Mouse (Mus musculus) forebrain, postnatal 0 days (tissue): ENCODE results near the gene Col1a2. TPM values are rescaled to one million over a fixed set of nuclear protein-coding genes. Genes with fewer than 3 reads are reported as not detected.

Experiments
- ATAC-seq: fragments of 200-750 bp; cut with Nextera tagmentation; 2 replicates; pipeline ENCODE4 v1.8.0; 2017; ENCODE audit warnings: mild to moderate bottlenecking, moderate library complexity
- DNase-seq: peaks from one replicate; pipeline ENCODE4 v3.0.0-alpha.2; 2015
- H3K27ac ChIP-seq: fragments of 300-500 bp; sonication (generic); 2 replicates; pipeline ENCODE4 v1.5.1; 2014; ENCODE audit warnings: low read depth, mild to moderate bottlenecking, antibody characterized with exemption, low read length, moderate library complexity, mixed read lengths
- H3K27me3 ChIP-seq: fragments of 300-500 bp; sonication (generic); 2 replicates; pipeline ENCODE4 v1.6.1; 2014; ENCODE audit warnings: mild to moderate bottlenecking, low read length, mixed read lengths; ENCODE audit not compliant: insufficient read depth
- H3K36me3 ChIP-seq: fragments of 300-500 bp; sonication (generic); 2 replicates; pipeline ENCODE4 v1.6.1; 2014; ENCODE audit warnings: mild to moderate bottlenecking, moderate library complexity; ENCODE audit not compliant: insufficient read depth
- H3K4me1 ChIP-seq: fragments of 300-500 bp; sonication (generic); 2 replicates; pipeline ENCODE4 v1.6.1; 2014; ENCODE audit warnings: antibody characterized with exemption; ENCODE audit not compliant: insufficient read depth
- H3K4me2 ChIP-seq: fragments of 300-500 bp; sonication (generic); 2 replicates; pipeline ENCODE4 v1.6.1; 2014; ENCODE audit warnings: low read depth, mild to moderate bottlenecking, moderate library complexity
- H3K4me3 ChIP-seq: fragments of 300-500 bp; sonication (generic); 2 replicates; pipeline ENCODE4 v1.5.1; 2014; ENCODE audit warnings: low read depth, low read length, mixed read lengths
- H3K9ac ChIP-seq: fragments of 300-500 bp; sonication (generic); 2 replicates; pipeline ENCODE4 v1.6.1; 2014; ENCODE audit warnings: mild to moderate bottlenecking
- H3K9me3 ChIP-seq: fragments of 300-500 bp; sonication (generic); 2 replicates; pipeline ENCODE4 v1.6.1; 2016; ENCODE audit warnings: low read length
- CTCF ChIP-seq: sonication (generic); IDR thresholded peaks from 2 replicates; pipeline ENCODE4 v1.5.1; 2016; ENCODE audit warnings: antibody characterized with exemption, control low read depth, low read depth
- WGBS: fragments of 180-500 bp; shearing (Covaris S2); extraction: QIAGEN DNeasy Blood & Tissue Kit; methylation state at CpG from one replicate; pipeline ENCODE4 v1.1.7; 2014; 5-methylcytosine and 5-hydroxymethylcytosine counted together
- polyA plus RNA-seq: library from polyadenylated mRNA; unstranded; fragments of >200 nt; fragmentation: Nextera tagmentation; extraction: Ambion mirVana; gene quantifications from 2 replicates; pipeline ENCODE4 v1.2.1, GENCODE M21; 2015
- total RNA-seq: library from RNA; depleted of rRNA; stranded (reverse); fragments of >200 nt; gene quantifications from 2 replicates; pipeline ENCODE4 v1.2.3, GENCODE M21; 2014

The Col1a2 gene
- total and polyA plus RNA-seq, 2 experiments from 2014 or later, result 43.2 to 255 TPM

- Histone ChIP-seq H3K9ac (no peak overlapping the region), H3K36me3 (no peaks in the 10 kb centered on the region), H3K4me2 (no peak overlapping the region), H3K9me3 (no peaks in the 10 kb centered on the region), H3K27ac (no peak overlapping the region), H3K27me3 (no peaks in the 10 kb centered on the region), H3K4me1 (0 out of 2 replicates have a peak, but pooled peaks cover 3% of the 10 kb centered on the region), H3K4me3 (no peak overlapping the region)
- DNase-seq (no peak), ATAC-seq (no peak)
- TF ChIP-seq CTCF, result no peak
- WGBS, result 27% methylated on average over 11 of the region's 11 CpGs
These were observed 56.5 kb downstream of the Col1a2 start for GRCm38 (mm10) chr6:4561156-4561555.

GRCm38 (mm10) chr6:4561621-4562020 lies 57.0 kb downstream of the Col1a2 start:
- Histone ChIP-seq H3K9me3 (no peaks in the 10 kb centered on the region), H3K27me3 (no peaks in the 10 kb centered on the region), H3K36me3 (no peaks in the 10 kb centered on the region), H3K4me1 (0 out of 2 replicates have a peak, but pooled peaks cover 3% of the 10 kb centered on the region), H3K9ac (no peak overlapping the region), H3K27ac (no peak overlapping the region), H3K4me2 (no peak overlapping the region), H3K4me3 (no peak overlapping the region)
- no peak for TF ChIP-seq CTCF
- DNase-seq (no peak), ATAC-seq (no peak)

- ATAC-seq, result peak; percentile 59; the same call in 1 of the 2 replicates
- H3K27me3 ChIP-seq, result no peaks in the 10 kb centered on the region
- no peak overlapping the region for H3K4me2 ChIP-seq
- no peak overlapping the region for H3K9ac ChIP-seq
- TF ChIP-seq CTCF, result no peak
- 0 out of 2 replicates have a peak, but pooled peaks cover 3% of the 10 kb centered on the region for H3K4me1 ChIP-seq
- no peak overlapping the region for H3K27ac ChIP-seq
- DNase-seq, result no peak
- no peak overlapping the region for H3K4me3 ChIP-seq
- H3K9me3 ChIP-seq, result no peaks in the 10 kb centered on the region
- 40% methylated on average over 1 of the region's 1 CpGs for WGBS
- H3K36me3 ChIP-seq, result no peaks in the 10 kb centered on the region
These were observed 57.8 kb downstream of the Col1a2 start for GRCm38 (mm10) chr6:4562401-4562800.

GRCm38 (mm10) chr6:4563477-4563876 lies 58.9 kb downstream of the Col1a2 start:
- no peak for TF ChIP-seq CTCF
- ATAC-seq, result no peak
- H3K4me2 ChIP-seq, result no peak overlapping the region
- DNase-seq, result no peak
- H3K4me1 ChIP-seq, result 0 out of 2 replicates have a peak, but pooled peaks cover 3% of the 10 kb centered on the region
- no peaks in the 10 kb centered on the region for H3K27me3 ChIP-seq
- H3K36me3 ChIP-seq, result no peaks in the 10 kb centered on the region
- WGBS, result 79% methylated on average over 5 of the region's 5 CpGs
- H3K4me3 ChIP-seq, result no peak overlapping the region
- H3K9me3 ChIP-seq, result no peaks in the 10 kb centered on the region
- H3K9ac ChIP-seq, result no peak overlapping the region
- no peak overlapping the region for H3K27ac ChIP-seq

GRCm38 (mm10) chr6:4570412-4570811 lies 65.8 kb downstream of the Col1a2 start:
- Histone ChIP-seq H3K36me3 (no peaks in the 10 kb centered on the region), H3K4me3 (no peak overlapping the region), H3K9me3 (no peaks in the 10 kb centered on the region), H3K4me2 (no peak overlapping the region), H3K9ac (no peak overlapping the region), H3K4me1 (no peaks in the 10 kb centered on the region), H3K27me3 (no peaks in the 10 kb centered on the region), H3K27ac (no peak overlapping the region)
- 84% methylated on average over 4 of the region's 4 CpGs for WGBS
- DNase-seq (no peak), ATAC-seq (no peak)
- TF ChIP-seq CTCF, result no peak

GRCm38 (mm10) chr6:4577756-4578155 lies 73.1 kb downstream of the Col1a2 start:
- 63% methylated on average over 5 of the region's 5 CpGs for WGBS
- Histone ChIP-seq H3K36me3 (no peaks in the 10 kb centered on the region), H3K27ac (no peak overlapping the region), H3K4me1 (no peaks in the 10 kb centered on the region), H3K4me3 (no peak overlapping the region), H3K9ac (no peak overlapping the region), H3K27me3 (no peaks in the 10 kb centered on the region), H3K9me3 (no peaks in the 10 kb centered on the region), H3K4me2 (no peak overlapping the region)
- TF ChIP-seq CTCF, result no peak
- peak; percentile 82 for ATAC-seq
- DNase-seq, result peak; percentile 32

- H3K36me3 ChIP-seq, result no peaks in the 10 kb centered on the region
- H3K4me3 ChIP-seq, result no peak overlapping the region
- H3K9me3 ChIP-seq, result no peaks in the 10 kb centered on the region
- H3K9ac ChIP-seq, result no peak overlapping the region
- TF ChIP-seq CTCF, result no peak
- ATAC-seq (peak; percentile 47; the same call in 1 of the 2 replicates), DNase-seq (no peak)
- H3K4me2 ChIP-seq, result no peak overlapping the region
- H3K27ac ChIP-seq, result no peak overlapping the region
- no peaks in the 10 kb centered on the region for H3K4me1 ChIP-seq
- 73% methylated on average over 6 of the region's 6 CpGs for WGBS
- H3K27me3 ChIP-seq, result no peaks in the 10 kb centered on the region
These were observed 73.7 kb downstream of the Col1a2 start for GRCm38 (mm10) chr6:4578343-4578742.
